Mouse (Mus musculus) layer of hippocampus, postnatal 25 days (tissue): Measurements from ENCODE around the gene Tipin. TPM values are rescaled to one million over a fixed set of nuclear protein-coding genes. Genes with fewer than 3 reads are reported as not detected.
"Not testable (repeated sequence)": the region's sequence is repeated elsewhere in the genome, so short reads cannot be mapped to it uniquely, and the experiment has no call there.

Experiments
- DNase-seq, 2 experiments: peaks; one replicate each; pipeline ENCODE4 v3.0.0; 2022; ENCODE audit warnings: mixed read lengths in 2 of 2, low spot score in 1 of 2; ENCODE audit errors: extremely low spot score in 1 of 2
- total RNA-seq, 2 experiments: library from RNA; stranded (reverse); gene quantifications; 2 replicates each; pipeline ENCODE4 v1.2.3; 2021

Gene Tipin
- total RNA-seq, 2 experiments from 2014 or later: 13.8 to 19.7 TPM

DNA sequence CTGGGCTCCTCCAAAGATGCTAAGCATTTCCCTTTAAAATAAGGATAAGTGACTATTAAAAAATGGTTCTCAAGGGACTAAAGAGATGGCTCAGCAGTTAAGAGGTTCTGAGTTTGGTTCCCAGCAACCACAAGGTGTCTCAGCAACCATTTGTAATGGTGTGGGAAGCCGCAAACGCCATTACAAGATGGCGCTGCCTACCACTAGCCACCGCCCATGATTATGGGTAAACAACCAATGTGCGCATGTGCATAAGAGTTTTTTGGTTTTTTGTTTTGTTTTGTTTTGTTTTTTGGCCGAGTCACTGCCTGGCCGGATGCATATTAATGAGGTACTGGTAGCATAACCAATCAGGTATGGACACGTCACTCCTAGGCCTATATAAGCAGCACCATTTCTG is 12.5 kb upstream of the Tipin start:
- DNase-seq: not testable (repeated sequence)

DNA sequence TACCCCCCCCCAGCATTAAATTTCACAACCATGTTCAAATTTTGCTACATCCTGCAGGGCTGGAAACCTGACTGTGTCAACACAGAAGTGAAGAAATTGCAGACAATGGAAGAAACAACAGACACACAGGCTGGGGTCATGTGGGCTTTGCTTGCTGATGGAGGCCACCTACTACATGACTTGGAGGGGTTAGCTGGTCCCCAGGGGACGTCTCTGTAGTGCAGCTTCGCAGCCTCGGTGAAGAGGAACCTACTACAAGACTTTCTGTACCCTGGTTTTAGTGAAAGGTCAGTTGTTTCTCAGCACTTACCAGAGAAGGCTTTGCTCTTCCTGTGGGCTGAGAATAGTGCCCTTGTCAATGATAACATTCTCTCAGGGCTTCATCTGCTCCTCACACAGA is 10.1 kb upstream of the Tipin start:
- DNase-seq: no peak

DNA sequence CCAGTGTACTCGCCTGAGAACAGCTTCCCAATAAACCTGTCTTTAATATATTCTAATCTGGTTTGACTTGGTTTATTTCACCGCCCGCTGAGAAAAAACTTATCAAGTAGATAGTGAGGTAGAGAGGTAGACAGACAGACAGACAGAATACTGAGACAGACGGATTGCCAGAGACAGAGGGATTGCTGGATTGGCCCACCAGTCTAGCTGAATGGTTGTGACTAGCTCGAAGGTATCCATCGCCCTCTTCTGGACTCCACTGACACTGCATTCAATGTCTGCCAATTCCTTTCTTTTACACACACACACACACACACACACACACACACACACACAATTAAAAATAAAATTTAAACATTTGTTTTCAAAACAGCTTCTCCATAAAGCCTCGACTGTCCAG is 8.8 kb upstream of the Tipin start:
- DNase-seq: peak in 1 of 2 experiments; percentile 62

DNA sequence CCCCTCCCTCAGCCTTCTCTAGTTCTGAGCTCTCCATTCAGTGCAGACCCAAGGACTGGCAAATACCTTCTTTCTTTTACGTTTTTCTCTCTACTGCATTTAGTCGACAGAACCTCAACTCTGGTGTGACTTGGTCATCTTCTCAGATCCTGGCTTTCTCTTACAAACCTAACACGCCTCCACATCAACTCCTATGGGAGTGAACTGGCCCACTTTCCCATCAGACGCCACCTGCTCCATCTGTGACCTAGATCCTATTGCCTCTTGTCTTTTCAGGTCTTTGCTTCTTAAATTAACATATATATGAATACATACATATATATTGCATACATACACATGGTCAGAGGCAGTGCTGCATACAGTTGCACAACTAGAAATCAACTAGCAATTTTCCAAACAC is 7.6 kb upstream of the Tipin start:
- no peak for DNase-seq

DNA sequence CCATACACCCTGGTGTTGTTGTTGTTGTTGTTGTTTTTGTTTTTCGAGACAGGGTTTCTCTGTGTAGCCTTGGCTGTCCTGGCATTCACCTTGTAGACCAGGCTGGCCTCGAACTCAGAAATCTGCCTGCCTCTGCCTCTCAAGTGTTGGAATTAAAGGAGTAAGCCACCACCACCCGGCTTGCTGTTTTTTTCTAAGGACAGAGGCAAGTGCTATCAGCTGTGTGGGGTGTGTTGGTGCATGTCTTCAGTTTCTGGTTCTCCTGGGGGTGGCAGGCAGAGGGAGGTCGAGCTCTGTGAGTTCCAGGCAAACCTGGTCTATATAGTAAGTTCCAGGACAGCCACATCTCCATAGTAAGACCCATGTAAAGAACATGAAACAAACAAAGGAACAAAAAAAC is 7.1 kb upstream of the Tipin start:
- no peak for DNase-seq

DNA sequence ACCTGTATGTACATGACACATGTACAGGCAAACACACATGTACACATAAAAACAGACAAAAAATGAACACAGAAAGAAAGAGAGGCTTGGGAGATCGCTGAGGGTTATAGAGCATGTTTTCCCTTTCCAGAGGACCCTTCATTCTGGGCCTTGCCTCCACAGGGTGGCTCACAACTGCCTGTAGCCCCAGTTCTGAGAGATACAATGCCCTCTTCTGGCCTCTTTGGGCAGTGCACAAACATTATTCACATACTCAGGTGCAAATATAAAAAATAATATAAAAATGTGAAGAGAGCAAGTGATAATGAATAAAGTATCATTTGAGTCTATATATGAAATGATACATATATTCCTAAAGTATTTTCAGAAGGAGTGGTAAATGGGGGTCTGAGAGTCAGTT is 6.5 kb upstream of the Tipin start:
- DNase-seq: no peak

DNA sequence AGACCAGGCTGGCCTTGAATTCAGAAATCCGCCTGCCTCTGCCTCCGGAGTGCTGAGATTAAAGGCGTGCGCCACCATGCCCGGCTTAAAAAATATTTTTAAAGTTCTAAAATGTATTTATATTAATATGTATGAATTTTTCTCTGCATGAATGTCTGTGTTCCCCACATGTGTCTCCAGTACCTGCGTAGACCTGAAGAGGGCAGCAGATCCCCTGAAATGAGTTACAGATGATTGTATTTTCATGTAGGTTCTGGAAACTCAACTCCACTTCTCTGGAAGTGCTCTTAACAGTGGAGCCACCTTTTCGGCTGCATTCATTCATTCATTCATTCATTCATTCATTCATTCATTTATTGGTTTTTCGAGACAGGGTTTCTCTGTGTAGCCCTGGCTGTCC is 3.7 kb upstream of the Tipin start:
- DNase-seq: peak; percentile 27 to 80

DNA sequence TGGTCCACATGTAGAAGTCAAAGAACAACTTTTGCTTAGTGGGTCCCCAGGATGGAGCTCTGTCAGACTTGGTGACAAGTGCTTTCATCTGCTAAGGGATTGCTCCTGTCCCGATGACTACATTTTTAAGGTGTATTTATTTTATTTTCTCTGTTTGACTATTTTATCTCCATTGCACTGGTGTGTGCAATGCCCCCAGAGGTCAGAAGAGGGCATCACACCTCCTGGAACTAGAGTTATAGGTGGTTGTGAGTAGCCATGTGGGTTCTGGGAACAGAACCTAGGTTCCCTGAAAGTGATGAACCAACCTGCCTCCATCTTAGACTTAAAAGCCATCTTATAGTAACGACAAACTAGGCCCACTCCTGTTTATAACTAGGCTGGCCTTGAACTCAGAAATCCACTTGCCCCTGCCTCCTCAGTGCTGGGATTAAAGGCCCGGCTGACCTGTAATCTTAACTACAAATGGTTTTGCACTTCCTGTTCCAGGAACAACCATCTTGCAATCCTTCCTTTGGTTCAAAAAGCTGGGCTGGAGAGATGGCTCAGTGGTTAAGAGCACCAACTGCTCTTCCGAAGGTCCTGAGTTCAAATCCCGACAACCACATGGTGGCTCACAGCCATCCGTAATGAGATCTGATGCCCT is 2.6 kb upstream of the Tipin start:
- no peak for DNase-seq

DNA sequence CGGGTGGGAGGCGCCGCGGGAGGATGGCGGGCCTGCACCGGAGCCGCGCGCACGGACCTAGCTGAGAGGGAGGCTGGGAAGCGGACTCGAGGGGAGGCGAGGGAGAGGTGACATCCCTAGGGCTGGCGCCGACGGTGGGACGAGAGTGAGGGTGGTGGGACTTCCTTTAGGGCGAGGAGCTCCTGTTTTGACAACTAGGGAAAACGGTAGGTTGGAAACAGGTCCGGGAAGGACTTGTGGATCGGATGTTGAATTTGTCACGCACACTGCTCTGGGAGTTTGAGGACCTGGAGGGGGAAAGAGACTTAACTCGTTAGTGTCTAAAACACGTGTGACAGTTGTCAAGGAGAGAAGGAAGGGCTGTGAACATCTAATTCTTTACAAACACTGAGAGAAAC is 399 bp downstream of the Tipin start:
- no peak for DNase-seq

DNA sequence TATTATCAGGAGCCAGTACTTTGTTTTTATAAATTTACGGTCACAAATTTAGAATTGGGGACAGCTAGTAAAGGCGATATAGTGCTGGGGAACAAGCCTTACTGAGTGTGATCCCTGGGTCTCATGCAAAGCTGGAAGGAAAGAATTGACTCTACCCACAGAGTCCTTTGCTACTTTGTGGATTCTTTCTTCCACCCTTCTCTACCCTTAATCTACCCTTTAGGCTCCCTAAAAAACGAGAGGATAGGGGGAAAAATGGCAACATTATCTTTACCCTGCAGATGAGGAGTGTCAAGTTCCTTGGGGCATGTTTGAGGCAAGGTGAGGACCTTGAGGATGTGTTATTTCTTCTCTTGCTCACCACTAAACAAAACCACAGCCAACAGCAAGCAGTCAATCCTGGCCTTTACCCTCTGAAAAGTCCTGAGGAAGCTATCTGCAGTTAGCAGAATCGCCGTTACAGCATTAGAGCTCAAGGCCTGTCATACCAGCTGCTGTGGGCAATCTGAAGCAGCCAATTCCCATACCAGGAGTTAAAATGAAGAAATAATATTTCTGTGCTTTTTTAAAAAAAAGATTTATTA is 1.1 kb downstream of the Tipin start:
- no peak for DNase-seq

DNA sequence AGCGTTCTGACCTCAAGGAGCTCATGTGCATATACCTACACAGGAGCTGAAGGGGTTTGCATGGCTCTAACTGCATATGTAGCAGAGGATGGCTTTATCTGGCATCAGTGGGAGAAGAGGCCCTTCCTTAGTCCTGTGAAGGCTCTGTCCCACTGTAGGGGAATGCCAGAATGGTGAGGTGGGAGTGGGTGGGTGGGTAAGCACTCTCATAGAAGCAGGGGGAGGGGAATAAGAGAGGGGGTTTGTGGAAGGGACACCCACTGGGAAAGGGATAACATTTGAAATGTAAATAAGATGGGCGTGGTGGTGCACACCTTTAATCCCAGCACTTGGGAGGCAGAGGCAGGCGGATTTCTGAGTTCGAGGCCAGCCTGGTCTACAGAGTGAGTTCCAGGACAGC is 21.7 kb downstream of the Tipin start:
- DNase-seq: not testable (repeated sequence)

DNA sequence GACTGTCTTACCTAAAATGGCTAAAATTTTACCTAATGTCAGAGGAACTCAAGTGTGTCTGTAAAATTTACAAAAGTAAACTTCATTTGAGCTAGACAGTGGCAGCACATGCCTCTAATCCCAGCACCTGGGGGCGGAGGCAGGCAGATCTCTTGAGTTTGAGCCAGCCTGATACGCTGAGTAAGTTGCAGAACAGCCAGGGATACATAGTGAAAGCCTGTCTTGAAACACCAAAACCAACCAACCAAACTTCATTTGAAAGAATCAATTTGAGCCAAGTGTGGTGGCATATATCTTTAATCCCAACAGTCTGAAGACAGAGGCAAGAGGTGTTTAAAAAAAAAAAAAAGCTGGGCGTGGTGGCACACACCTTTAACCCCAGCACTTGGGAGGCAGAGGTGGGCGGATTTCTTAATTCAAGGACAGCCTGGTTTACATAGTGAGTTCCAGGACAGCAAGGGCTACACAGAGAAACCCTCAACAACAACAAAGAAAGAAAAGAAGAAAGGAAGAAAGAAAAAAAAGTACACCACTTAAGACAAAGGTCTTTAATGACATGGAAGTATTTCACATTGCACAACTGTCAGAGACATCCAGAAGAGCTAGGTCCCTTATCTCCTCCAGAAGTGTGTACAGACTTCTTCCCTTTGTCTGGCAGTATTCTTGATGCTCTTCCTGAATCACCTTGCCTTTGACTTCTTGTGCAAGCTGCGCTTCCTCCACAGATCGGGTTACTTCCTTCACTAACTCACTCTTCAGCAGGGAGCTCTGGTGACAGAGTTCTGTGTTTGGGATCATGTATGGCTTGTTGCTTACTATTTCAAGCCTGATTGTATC is 25.3 kb downstream of the Tipin start:
- no peak for DNase-seq

DNA sequence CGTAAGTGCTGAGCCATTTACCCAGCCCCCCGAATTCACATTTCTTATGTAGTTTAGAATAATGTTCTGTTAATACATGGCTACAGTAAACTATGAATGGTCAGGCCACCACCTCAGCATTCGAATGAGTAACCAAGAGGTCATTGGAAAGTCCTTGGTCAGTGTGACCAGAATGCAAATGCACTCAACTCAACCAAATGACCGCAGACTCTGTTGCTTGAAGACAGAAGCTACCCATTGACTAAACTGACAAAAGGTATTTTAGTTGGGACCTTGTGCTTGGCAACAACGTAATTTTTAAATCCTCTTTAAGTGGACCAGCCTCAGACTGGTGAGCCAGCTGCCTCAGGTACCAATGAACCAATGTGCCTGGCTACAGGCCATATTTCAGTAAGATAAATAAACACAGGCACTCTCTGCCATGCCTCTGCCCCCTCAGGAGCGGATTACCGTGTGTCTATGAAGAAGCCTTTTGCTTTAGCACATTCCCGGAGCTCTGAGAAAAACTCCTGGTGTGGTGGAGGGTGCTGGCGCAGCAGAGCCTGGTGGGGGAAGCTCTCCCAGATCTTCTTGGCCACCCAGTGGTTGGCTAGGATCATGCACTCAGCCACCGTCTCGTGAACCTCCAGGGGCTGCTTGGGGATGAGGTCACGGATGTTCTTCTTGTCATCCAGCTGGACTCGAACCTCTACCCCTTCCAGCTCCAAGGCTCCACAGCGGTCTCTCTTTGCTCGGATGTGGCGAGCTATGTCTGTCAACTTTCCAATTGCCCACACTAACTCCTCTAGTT is 29.8 kb downstream of the Tipin start:
- no peak for DNase-seq

DNA sequence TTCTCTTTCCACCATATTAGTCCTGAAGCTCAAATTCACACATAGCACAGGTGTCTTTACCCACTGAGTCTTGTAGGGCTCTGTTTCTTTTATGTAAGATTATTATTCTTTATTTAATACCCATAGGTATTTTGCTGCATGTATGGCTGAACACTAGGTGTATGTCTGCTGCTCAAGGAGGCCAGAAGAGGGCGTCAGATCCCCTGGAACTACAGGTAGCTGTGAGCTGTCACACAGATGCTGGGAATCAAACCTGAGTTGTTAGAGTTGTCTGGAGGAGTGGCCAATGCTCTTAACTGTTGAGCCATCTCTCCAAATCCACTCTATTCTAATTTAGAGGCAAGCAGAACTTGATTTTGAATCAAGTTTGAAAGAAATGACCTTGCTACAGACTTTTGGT is 30.7 kb downstream of the Tipin start:
- no peak for DNase-seq

DNA sequence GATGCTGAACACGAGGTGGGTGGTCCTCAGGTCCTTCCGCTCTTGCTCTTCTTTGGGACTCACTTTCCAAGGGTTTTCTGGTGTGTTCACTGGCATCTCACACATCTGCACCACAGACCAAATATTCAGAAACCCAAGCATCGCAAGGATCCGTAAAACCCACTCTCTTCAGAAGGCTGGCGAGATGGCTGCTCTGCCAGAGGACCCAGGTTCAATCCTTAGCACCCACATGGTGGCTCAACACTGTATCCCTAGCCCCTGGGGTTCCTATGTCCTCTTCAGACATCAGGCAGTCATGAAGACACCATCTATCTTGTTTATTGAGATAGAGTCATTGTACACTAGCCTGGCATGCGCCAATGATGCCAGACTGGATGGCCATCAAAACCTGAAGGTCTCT is 33.3 kb downstream of the Tipin start:
- DNase-seq: no peak

DNA sequence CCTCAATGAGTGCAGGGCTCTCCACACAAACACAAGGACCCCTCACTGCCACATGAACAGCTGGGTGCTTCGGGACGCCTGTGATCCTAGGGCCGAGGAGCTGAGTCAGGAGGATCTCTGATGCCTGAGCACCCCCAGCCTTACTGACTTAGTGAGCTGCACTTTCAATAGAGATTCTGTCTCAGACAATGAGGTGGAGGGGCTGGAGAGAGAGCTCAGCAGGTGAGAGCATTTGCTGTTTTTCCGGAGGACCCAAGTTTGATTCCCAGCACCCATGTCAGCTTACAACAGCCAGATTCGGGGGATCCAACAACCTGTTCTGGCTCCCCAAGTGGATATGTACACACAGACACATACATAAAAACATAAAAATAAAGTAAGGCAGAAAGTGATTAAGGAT is 35.6 kb downstream of the Tipin start:
- DNase-seq: no peak

DNA sequence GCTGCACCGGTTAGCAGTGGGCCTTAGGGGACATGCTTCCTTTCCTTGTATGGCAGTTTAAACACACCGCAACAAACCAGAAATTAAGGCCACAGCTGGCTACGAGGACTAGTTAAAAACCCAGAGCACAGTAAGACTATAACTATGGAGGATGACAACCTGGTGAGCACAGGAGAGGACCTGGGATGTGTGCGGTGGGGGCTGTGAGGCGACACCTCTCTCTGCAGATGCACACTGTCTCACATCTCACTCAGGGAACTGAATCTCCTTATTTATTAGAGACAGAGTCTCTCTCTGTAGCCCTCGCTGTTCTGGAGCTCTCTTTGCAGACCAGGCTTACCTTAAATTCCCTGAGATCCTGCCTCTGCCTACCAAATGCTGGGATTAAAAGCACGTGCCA is 42.6 kb downstream of the Tipin start:
- no peak for DNase-seq

DNA sequence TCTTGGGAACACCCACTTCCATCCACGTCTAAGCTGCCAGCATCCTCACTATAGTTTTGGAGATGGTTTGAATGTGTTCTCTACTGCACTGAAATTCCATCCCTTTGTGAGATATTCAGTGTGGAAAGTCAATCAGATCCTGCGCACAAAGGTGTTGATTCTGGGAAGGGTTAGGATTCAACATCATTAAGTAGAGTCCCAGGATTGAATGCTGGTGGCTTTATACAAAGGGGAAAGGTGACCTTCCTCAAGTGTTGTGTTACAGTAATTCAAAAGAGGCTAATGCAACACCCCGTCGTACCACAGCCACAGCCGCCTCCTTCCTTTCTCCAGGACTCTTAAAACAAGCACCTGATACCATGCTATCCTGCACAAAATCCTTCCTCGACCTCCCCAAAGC is 54.4 kb downstream of the Tipin start:
- no peak for DNase-seq

DNA sequence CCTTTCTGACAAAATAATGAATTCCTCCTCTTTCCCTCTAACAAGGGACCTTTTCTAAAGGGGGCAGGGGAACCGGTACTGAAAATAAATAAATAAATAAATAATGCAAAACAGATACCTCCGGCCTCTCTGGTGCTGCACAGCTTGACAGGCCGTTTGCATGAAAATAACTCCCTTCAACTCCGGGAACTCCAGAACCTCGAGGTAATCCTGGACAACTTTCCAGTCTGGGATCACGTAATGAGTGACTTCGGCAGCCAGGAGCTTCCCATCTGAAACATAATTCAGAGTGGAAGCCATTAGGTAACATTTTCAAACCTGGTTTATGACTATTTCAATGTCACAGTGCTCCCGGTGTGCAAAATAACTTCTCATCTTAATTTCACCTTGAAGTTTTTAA is 58.0 kb downstream of the Tipin start:
- DNase-seq: no peak

DNA sequence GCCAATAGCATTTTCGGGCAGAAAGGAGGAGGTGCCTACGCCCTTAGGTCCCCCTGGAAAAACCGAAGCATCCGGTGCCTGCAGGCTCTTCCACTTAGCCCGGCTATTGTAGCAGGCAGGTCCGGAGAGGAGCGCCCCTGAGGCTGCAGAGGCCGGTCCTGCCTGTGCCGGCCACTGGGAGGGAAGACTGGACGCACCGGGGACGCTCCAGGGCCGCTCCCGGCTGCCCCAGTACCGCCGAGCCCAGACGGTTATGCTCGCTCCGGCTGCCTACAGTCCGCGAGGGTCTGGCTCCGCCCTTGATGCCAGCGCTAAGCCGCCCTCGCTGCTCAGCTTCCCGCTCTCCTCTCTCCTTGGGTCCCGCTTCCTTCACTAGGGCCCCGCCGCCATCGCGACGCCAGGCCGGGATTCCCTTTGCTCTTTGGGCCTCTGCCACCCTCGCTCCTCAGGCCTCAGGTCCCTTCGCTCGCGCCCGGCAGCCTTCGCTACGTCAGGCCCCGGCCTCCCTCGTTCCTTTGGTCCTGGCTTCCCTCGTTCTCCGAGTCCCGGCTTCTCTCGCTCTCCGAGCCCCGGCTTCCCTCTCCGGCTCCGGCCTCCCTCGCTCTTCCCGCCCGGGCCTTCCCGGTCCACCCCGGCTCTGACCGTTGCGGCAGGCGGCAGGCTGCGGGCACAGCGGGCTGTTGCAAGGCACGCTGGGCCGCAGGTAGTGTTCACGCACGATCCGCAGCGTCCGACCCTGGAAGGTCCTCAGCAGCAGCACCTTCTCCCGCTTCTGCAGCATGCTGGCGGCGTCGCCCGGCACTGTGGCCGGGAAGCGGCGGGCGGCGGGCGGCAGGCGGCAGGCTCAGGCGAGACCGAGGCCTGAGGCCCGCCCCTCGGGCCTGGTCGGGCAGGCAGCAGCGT is 59.2 kb downstream of the Tipin start:
- peak; percentile 60 to 72 for DNase-seq
